Mouse (Mus musculus) heart, embryonic 15.5 days (tissue): ENCODE results near the gene Hyal2. TPM values are rescaled to one million over a fixed set of nuclear protein-coding genes. Genes with fewer than 3 reads are reported as not detected.

ENCODE experiments used
- ATAC-seq: fragments of 200-750 bp; cut with Nextera tagmentation; replicated peaks from 2 replicates; pipeline ENCODE4 v1.8.0; 2017; ENCODE audit warnings: low read depth, moderate TSS enrichment; ENCODE audit not compliant: insufficient number of reproducible peaks, insufficient read depth, low FRiP score
- H3K27ac ChIP-seq: fragments of 300-500 bp; sonication (generic); 2 replicates; pipeline ENCODE4 v1.5.1; 2015; ENCODE audit warnings: mild to moderate bottlenecking, inconsistent platforms
- H3K27me3 ChIP-seq: fragments of 300-500 bp; sonication (generic); 2 replicates; pipeline ENCODE4 v1.6.1; 2015; ENCODE audit warnings: inconsistent platforms
- H3K36me3 ChIP-seq: fragments of 300-500 bp; sonication (generic); 2 replicates; pipeline ENCODE4 v1.6.1; 2015; ENCODE audit warnings: mild to moderate bottlenecking, inconsistent platforms
- H3K4me1 ChIP-seq: fragments of 300-500 bp; sonication (generic); replicated peaks from 2 replicates; pipeline ENCODE4 v1.6.1; 2015; ENCODE audit warnings: inconsistent platforms
- H3K4me2 ChIP-seq: fragments of 300-500 bp; sonication (generic); 2 replicates; pipeline ENCODE4 v1.6.1; 2015; ENCODE audit warnings: inconsistent platforms, mild to moderate bottlenecking, moderate library complexity
- H3K4me3 ChIP-seq: fragments of 300-500 bp; sonication (generic); 2 replicates; pipeline ENCODE4 v1.5.1; 2015; ENCODE audit warnings: mild to moderate bottlenecking, inconsistent platforms
- H3K9ac ChIP-seq: fragments of 300-500 bp; sonication (generic); 2 replicates; pipeline ENCODE4 v1.6.1; 2015; ENCODE audit warnings: mild to moderate bottlenecking, inconsistent platforms
- H3K9me3 ChIP-seq: fragments of 300-500 bp; sonication (generic); replicated peaks from 2 replicates; pipeline ENCODE4 v1.6.1; 2016; ENCODE audit warnings: inconsistent platforms
- WGBS: fragments of 180-500 bp; shearing (Covaris S2); methylation state at CpG from one replicate; pipeline ENCODE4 v1.1.7; 2015; ENCODE audit warnings: mixed read lengths; 5-methylcytosine and 5-hydroxymethylcytosine counted together
- polyA plus RNA-seq: library from polyadenylated mRNA; unstranded; fragments of >200 nt; fragmentation: Nextera tagmentation; extraction: Ambion mirVana; gene quantifications from 2 replicates; pipeline ENCODE4 v1.2.1, GENCODE M21; 2015

The Hyal2 gene
- polyA plus RNA-seq, 1 experiment from 2014 or later, result 72.2 TPM

GRCm38 (mm10) chr9:107580501-107581317 is 13.0 kb downstream of the Hyal2 start, which contains the start of gene Hyal3:
Hyal3 (plus strand) TSS chr9:107580818.
- no peaks in the 10 kb centered on the region for H3K27me3 ChIP-seq
- ATAC-seq, result peak; percentile 74
- WGBS, result under 1% methylated on average over 32 of the region's 32 CpGs
- H3K4me3 ChIP-seq, result peak within 1 kb of the TSS; percentile 62
- H3K4me2 ChIP-seq, result peak within 1 kb of the TSS; percentile 89
- H3K27ac ChIP-seq, result peak within 1 kb of the TSS; percentile 93
- no peaks in the 10 kb centered on the region for H3K9me3 ChIP-seq
- H3K9ac ChIP-seq, result peak within 1 kb of the TSS; percentile 65
- peaks cover 10% of the 10 kb centered on the region for H3K36me3 ChIP-seq
- H3K4me1 ChIP-seq, result peaks cover 52% of the 10 kb centered on the region

DNA sequence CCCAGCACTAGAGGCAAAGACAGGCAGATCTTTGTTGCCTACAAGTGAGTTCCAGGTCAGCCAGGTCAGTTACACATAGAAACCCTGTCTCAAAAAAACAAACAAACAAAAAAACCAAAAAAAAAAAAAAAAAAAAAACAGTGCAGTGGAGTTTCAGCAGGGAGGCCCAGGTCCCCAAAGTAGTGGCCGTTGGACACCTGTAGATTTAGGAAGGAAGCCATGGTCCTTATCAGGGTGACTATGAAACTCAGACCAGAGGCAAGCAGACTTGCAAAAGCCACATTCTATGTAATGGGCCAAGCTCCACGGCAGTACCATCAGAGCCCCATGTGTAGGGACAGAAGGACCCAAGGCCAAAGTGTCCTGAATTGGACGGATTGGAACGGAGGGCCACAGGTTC is 13.8 kb downstream of the Hyal2 start:
- Histone ChIP-seq H3K4me3 (peak overlapping the region; percentile 62), H3K9me3 (no peaks in the 10 kb centered on the region), H3K9ac (peak overlapping the region; percentile 65), H3K4me1 (peaks cover 45% of the 10 kb centered on the region), H3K27ac (peak overlapping the region; percentile 93; the same call in 1 of the 2 replicates), H3K27me3 (no peaks in the 10 kb centered on the region), H3K4me2 (peak overlapping the region; percentile 89), H3K36me3 (peaks cover 10% of the 10 kb centered on the region)
- no peak for ATAC-seq
- WGBS, result 68% methylated on average over 4 of the region's 4 CpGs

DNA sequence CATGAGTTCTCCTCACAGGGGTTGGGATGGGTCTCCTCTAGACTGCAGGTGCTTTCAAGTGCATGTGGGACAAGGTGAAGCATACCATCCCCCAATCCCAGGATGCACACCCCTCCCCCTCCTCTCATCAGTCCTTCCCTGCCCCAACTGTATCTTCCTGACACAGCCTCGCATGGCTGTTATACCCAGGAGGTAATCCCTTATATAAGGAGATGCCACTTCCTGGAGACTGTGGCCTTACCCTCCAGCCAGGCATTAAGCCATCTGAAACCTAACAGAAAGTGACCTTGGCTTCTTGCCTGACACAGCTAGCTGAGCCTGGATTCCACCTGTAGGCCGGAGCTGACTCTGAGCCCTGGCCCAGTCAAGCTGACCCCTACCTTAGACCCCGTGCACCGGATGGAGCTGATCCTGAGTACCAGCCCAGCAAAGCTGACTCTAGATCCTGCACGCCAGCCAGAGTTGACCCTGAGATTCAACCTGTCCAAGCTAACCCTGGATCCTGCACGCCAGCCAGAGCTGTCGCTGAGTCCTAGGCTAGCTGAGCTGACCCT is 14.8 kb downstream of the Hyal2 start:
- Histone ChIP-seq H3K36me3 (peaks cover 10% of the 10 kb centered on the region), H3K9ac (no peak overlapping the region), H3K27me3 (no peaks in the 10 kb centered on the region), H3K9me3 (no peaks in the 10 kb centered on the region), H3K27ac (no peak overlapping the region), H3K4me3 (no peak overlapping the region), H3K4me2 (no peak overlapping the region), H3K4me1 (peaks cover 38% of the 10 kb centered on the region)
- 90% methylated on average over 7 of the region's 7 CpGs for WGBS
- no peak for ATAC-seq

GRCm38 (mm10) chr9:107583174-107583573 is 15.4 kb downstream of the Hyal2 start:
- Histone ChIP-seq H3K4me1 (peaks cover 37% of the 10 kb centered on the region), H3K9me3 (no peaks in the 10 kb centered on the region), H3K27me3 (no peaks in the 10 kb centered on the region), H3K9ac (no peak overlapping the region), H3K4me3 (no peak overlapping the region), H3K36me3 (peaks cover 10% of the 10 kb centered on the region), H3K4me2 (no peak overlapping the region), H3K27ac (no peak overlapping the region)
- no peak for ATAC-seq
- 90% methylated on average over 14 of the region's 14 CpGs for WGBS

DNA sequence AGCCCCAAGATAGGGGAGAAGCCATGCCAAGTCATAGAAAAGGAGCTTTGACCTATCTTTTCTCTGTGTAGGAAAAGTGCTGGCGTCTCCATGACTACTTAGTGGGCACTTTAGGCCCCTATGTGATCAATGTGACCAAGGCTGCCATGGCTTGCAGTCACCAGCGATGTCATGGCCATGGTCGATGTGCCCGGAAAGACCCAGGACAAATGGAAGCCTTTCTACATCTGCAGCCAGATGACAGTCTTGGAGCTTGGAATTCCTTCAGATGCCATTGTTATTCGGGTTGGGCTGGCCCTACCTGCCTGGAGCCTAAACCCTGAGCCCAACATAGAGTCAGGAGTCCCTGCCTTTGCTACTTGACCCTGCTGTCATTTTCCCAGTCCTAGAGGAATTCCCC is 18.8 kb downstream of the Hyal2 start:
- Histone ChIP-seq H3K4me1 (peaks cover 51% of the 10 kb centered on the region), H3K27ac (no peak overlapping the region)
- WGBS, result 90% methylated on average over 5 of the region's 5 CpGs

DNA sequence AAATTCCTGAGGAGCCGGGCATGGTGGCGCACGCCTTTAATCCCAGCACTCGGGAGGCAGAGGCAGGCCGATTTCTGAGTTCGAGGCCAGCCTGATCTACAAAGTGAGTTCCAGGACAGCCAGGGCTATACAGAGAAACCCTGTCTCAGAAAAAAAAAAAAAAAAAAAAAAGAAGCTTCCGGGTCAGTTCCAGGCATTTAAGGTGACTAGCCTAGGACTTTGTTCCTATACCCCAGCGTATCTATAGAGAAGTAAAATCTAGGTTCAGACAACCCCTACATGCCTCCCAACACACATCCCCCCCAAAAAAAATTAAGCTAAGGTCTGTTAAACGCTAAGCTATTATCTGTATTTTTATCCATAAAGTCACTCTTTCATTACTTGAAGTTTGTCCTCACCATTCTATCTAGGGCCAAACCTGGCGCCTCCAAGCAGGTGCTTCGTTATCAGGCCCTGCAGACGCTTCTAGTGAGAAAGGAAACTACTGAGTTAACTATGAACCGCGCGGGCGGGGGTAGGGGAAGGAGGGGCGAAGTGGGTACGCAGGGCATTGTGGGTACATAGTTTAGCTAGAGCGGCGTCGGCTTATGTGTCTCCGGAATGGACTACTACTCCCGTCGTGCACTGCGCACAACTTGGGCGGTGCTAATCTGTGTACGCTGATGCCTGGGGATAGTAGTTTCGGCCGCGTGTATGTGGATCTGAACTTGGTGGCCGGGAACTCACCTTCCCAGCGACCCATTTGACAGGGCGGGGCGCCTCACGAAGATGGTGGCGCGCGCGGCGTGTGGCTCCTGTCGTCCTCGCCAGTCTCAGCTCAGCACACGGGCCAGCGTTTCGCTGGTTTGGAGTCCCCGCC is 19.5 kb downstream of the Hyal2 start, which contains the start of gene Ifrd2:
TSS of gene Ifrd2 (plus strand) at position 669 of the 859 bp plus-strand sequence.
- peak within 1 kb of the TSS; percentile 62 for H3K9ac ChIP-seq
- no peaks in the 10 kb centered on the region for H3K27me3 ChIP-seq
- peak within 1 kb of the TSS; percentile 79 for H3K4me2 ChIP-seq
- H3K27ac ChIP-seq, result peak within 1 kb of the TSS; percentile 56
- H3K9me3 ChIP-seq, result no peaks in the 10 kb centered on the region
- H3K36me3 ChIP-seq, result peaks cover 27% of the 10 kb centered on the region
- 11% methylated on average over 46 of the region's 46 CpGs for WGBS
- H3K4me3 ChIP-seq, result peak within 1 kb of the TSS; percentile 64
- peak; percentile 96 for ATAC-seq
- H3K4me1 ChIP-seq, result peaks cover 44% of the 10 kb centered on the region

More for the DNA sequence above, 18.8 kb downstream of the Hyal2 start:
- no peak overlapping the region for H3K9ac ChIP-seq
- H3K36me3 ChIP-seq, result peaks cover 20% of the 10 kb centered on the region
- H3K4me3 ChIP-seq, result no peak overlapping the region
- no peaks in the 10 kb centered on the region for H3K27me3 ChIP-seq
- no peaks in the 10 kb centered on the region for H3K9me3 ChIP-seq
- no peak for ATAC-seq
- peak overlapping the region; percentile 79; the same call in 1 of the 2 replicates for H3K4me2 ChIP-seq

DNA sequence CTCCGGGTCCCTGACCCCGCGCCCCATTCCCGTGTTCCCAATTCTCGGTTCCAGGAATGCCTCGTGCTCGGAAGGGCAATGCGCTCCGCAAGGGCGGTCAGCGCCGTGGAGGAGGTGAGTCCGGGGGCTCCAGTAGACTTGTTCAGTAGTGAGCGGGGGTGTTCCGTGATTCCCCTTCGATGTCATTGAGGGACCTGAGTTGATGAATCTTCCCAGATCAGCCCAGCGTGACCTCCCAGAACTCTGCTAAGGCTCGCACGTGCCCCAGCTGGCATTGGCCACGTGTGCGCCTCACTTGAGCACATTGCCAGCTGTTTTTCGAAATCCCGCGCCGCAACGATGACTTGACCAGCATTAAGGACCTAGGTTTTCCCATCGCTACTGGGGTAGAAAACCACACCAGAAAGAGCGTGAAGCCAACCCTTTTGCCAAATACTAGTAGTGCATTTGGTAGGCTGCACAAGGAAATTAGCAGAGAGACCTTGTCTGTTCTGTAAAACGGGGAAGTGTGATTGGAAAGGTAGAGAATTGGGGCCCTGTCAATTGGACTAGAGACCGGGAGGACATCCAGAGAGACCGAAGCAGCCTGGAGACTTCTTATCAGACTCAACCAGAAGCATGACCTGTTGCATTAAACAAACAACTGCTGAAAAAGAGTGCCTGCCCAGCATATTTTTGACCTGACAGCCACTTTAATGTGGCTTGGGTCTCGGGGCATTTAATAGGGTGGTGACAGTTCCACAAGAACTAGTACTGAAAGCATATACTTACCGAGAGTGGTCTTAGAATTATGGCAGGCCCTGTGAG is 20.3 kb downstream of the Hyal2 start:
- Histone ChIP-seq H3K27me3 (no peaks in the 10 kb centered on the region), H3K36me3 (peaks cover 31% of the 10 kb centered on the region), H3K4me2 (peak overlapping the region; percentile 79), H3K27ac (peak overlapping the region; percentile 56), H3K4me3 (peak overlapping the region; percentile 64), H3K4me1 (peaks cover 47% of the 10 kb centered on the region), H3K9ac (peak overlapping the region; percentile 62), H3K9me3 (no peaks in the 10 kb centered on the region)
- WGBS, result 1% methylated on average over 33 of the region's 33 CpGs
- ATAC-seq, result no peak; the same call in none of the 2 replicates

DNA sequence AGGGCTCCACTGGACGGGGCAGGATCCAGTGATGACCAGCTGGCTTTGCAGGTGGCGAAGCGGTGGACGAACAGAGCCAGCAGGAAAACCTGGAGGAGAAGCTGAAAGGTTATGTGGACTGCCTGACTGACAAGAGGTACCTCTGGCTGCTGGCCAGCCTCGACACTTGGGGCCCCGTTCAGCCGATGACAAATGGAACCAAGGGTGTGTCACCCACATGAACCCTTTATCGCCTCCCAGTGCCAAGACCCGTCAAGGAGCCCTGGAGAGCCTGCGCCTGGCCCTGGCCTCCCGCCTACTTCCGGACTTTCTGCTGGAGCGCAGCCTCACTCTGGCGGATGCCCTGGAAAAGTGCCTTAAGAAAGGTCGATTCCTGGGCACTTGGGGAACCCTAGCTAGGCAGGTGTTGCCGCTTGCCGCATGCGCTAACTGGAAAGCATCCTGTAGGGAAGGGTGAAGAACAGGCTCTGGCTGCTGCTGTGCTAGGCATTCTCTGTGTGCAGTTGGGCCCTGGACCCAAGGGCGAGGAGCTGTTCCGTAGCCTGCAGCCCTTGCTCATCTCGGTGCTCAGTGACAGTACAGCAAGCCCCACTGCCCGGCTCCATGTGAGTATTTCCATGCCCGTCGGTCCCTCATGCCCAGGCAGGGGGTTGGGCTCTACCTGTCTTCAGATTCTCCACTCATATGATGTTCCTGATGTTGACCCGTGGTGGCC is 22.5 kb downstream of the Hyal2 start:
- Histone ChIP-seq H3K4me1 (peaks cover 64% of the 10 kb centered on the region), H3K4me2 (peak overlapping the region; percentile 19; the same call in 1 of the 2 replicates), H3K27me3 (no peaks in the 10 kb centered on the region), H3K36me3 (peaks cover 29% of the 10 kb centered on the region), H3K4me3 (no peak overlapping the region), H3K27ac (peak overlapping the region; percentile 76), H3K9me3 (no peaks in the 10 kb centered on the region), H3K9ac (no peak overlapping the region; the same call in 1 of the 2 replicates)
- WGBS, result 61% methylated on average over 25 of the region's 25 CpGs
- no peak for ATAC-seq

- H3K4me2 ChIP-seq, result no peak overlapping the region
- peaks cover 29% of the 10 kb centered on the region for H3K36me3 ChIP-seq
These were observed 23.0 kb downstream of the Hyal2 start for GRCm38 (mm10) chr9:107590773-107591060.

More at GRCm38 (mm10) chr9:107590773-107591060, 23.0 kb downstream of the Hyal2 start:
- no peaks in the 10 kb centered on the region for H3K27me3 ChIP-seq
- no peak overlapping the region for H3K4me3 ChIP-seq
- ATAC-seq, result no peak
- H3K9ac ChIP-seq, result no peak overlapping the region; the same call in 1 of the 2 replicates
- H3K4me1 ChIP-seq, result peaks cover 67% of the 10 kb centered on the region
- no peaks in the 10 kb centered on the region for H3K9me3 ChIP-seq
- WGBS, result 98% methylated on average over 6 of the region's 6 CpGs
- peak overlapping the region; percentile 76; the same call in 1 of the 2 replicates for H3K27ac ChIP-seq
